Mouse (Mus musculus): ENCODE results near the gene Etv5. TPM values are rescaled to one million over a fixed set of nuclear protein-coding genes. Genes with fewer than 3 reads are reported as not detected.

Etv5 gene
- polyA plus RNA-seq, 1 experiment from 2014 or later = 13.4 TPM

DNA sequence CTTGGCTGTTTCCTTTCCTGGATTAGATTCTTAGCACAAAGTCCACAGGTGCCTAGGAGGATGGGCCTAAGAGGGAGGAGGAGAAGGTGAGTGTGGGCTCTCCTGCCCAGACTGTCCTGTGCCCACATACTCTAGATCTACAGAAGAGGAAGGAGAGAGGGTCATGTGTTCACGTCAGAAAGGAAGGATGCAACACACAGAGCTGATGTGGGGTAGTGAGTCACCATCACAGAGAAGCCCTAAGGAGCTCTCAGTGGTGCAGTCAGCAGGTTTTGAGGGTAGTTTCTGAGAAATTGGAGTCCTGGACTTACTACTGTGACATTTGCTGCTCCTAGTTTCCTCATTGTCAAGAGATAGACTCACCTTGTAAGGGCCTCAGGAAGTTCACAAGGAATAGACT lies 21.4 kb upstream of the Etv5 start:
- Histone ChIP-seq H3K9ac (ENCODE audit: low read length) (no peak overlapping the region), H3K27ac (ENCODE audit: low read depth, low read length) (no peak overlapping the region), H3K36me3 (ENCODE audit: control insufficient read depth, insufficient read depth, low read length) (no peaks in the 10 kb centered on the region), H3K4me2 (no peak overlapping the region), H3K9me3 (ENCODE audit: control insufficient read depth, low read length) (no peaks in the 10 kb centered on the region), H3K27me3 (ENCODE audit: control insufficient read depth, insufficient read depth, low read length) (no peaks in the 10 kb centered on the region), H3K4me3 (ENCODE audit: low read depth, low read length) (no peak overlapping the region), H3K4me1 (ENCODE audit: control insufficient read depth, insufficient read depth, low read length) (no peaks in the 10 kb centered on the region)
- ATAC-seq (ENCODE audit: low FRiP score) = no peak
- 83% methylated on average over 1 of the region's 1 CpGs for WGBS
- no peak for DNase-seq (ENCODE audit: low spot score, missing footprints)

DNA sequence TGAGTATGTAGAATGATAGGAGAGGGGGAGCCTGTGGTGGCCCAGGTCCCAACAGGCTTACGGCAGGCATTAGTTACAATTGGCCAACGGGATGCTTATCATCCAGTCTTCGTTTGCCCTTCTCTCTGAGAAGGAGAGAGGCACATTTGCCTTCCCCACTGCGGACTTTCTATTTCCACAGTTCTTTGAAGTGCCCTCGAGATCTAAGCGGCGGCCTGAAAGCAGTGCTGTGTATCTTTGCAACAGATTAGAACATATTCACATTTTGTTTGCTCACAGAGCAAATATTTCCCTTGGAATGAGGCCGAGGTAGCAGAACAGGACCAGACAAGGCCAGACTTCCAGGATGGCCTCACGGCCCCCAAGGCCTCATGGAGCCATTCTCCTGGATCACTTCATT lies 12.6 kb upstream of the Etv5 start:
- Histone ChIP-seq H3K4me3 (ENCODE audit: low read depth, low read length) (no peak overlapping the region), H3K9me3 (ENCODE audit: control insufficient read depth, low read length) (no peaks in the 10 kb centered on the region), H3K4me1 (ENCODE audit: control insufficient read depth, insufficient read depth, low read length) (no peaks in the 10 kb centered on the region), H3K27me3 (ENCODE audit: control insufficient read depth, insufficient read depth, low read length) (no peaks in the 10 kb centered on the region), H3K36me3 (ENCODE audit: control insufficient read depth, insufficient read depth, low read length) (no peaks in the 10 kb centered on the region), H3K4me2 (no peak overlapping the region), H3K27ac (ENCODE audit: low read depth, low read length) (no peak overlapping the region), H3K9ac (ENCODE audit: low read length) (no peak overlapping the region)
- WGBS = 88% methylated on average over 9 of the region's 9 CpGs
- DNase-seq (ENCODE audit: low spot score, missing footprints) = no peak
- ATAC-seq (ENCODE audit: low FRiP score) = no peak

DNA sequence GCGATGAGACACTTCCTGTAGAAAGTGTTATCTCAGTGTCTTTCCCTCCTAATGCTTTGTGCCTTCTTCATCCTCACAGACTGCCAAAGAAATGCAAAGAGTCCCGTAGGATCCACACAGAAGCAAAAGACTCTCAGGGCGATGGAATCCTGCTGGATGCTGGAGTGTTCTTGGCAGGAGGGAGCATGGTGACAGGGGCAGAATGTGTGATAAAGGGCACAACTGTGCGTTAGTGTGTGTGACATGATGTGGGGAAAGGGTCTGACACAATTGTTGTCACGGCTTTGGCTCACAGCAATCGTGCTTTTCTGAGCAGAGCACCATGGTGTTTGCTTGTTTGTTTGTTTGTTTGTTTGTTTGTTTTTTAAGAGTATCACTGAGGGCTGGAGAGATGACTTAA lies 8.6 kb upstream of the Etv5 start:
- no peak overlapping the region for H3K27ac ChIP-seq (ENCODE audit: low read depth, low read length)
- ATAC-seq (ENCODE audit: low FRiP score) (no peak), DNase-seq (ENCODE audit: low spot score, missing footprints) (peak; percentile 31)
- no peaks in the 10 kb centered on the region; the same call in 1 of the 2 replicates for H3K27me3 ChIP-seq (ENCODE audit: control insufficient read depth, insufficient read depth, low read length)
- no peak overlapping the region for H3K4me2 ChIP-seq
- WGBS = 85% methylated on average over 6 of the region's 6 CpGs
- H3K4me3 ChIP-seq (ENCODE audit: low read depth, low read length) = no peak overlapping the region
- H3K36me3 ChIP-seq (ENCODE audit: control insufficient read depth, insufficient read depth, low read length) = no peaks in the 10 kb centered on the region
- no peak overlapping the region for H3K9ac ChIP-seq (ENCODE audit: low read length)
- no peaks in the 10 kb centered on the region for H3K9me3 ChIP-seq (ENCODE audit: control insufficient read depth, low read length)
- no peaks in the 10 kb centered on the region for H3K4me1 ChIP-seq (ENCODE audit: control insufficient read depth, insufficient read depth, low read length)

DNA sequence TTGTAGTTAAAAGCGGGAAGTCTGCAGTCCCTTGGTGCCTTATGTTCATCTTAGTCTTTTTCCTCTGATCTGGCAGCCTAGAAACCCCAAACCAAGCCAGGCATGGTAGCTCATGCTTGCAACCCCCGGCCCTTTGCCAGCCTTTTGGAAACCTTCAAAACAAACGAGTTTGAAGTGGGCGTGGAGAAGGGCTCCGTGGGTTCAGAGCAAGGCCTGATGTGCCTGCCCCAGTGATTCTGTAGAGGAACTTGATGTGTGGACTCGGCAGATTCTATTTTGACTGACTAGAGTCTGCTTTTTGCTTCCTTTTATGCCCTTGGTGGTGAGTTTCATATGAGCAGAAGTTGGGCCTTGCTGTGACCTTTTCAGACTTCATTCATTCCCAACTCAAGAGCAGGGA lies 5.3 kb upstream of the Etv5 start:
- Histone ChIP-seq H3K27me3 (ENCODE audit: control insufficient read depth, insufficient read depth, low read length) (peaks cover 22% of the 10 kb centered on the region), H3K4me2 (no peak overlapping the region), H3K4me3 (ENCODE audit: low read depth, low read length) (no peak overlapping the region), H3K27ac (ENCODE audit: low read depth, low read length) (no peak overlapping the region), H3K9ac (ENCODE audit: low read length) (no peak overlapping the region), H3K36me3 (ENCODE audit: control insufficient read depth, insufficient read depth, low read length) (no peaks in the 10 kb centered on the region), H3K9me3 (ENCODE audit: control insufficient read depth, low read length) (no peaks in the 10 kb centered on the region), H3K4me1 (ENCODE audit: control insufficient read depth, insufficient read depth, low read length) (peaks cover 12% of the 10 kb centered on the region)
- DNase-seq (ENCODE audit: low spot score, missing footprints) (peak; percentile 41), ATAC-seq (ENCODE audit: low FRiP score) (no peak)
- 74% methylated on average over 6 of the region's 6 CpGs for WGBS

DNA sequence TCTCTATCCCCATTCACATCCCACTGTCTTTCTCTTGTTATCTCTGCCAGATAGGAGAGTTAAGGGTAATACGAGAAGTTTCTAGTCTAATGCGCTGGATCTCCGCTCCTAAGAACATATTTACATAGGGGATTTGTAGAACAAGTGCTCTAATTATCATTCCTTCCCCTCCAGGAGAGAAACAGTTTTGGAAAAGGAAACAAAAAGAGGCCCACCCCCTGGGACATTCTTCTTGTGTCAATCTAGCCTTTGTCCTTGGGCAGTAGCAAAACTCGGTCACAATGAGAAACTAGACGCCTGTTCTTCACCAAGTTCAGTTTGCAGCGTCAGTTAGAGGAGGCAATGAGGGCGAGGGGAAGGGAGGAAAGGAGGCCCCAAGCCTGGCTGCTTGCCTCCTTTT lies 2.7 kb upstream of the Etv5 start:
- DNase-seq (ENCODE audit: low spot score, missing footprints) = peak; percentile 84
- Histone ChIP-seq H3K9me3 (ENCODE audit: control insufficient read depth, low read length) (no peaks in the 10 kb centered on the region), H3K4me2 (no peak overlapping the region), H3K27ac (ENCODE audit: low read depth, low read length) (no peak overlapping the region), H3K4me3 (ENCODE audit: low read depth, low read length) (no peak overlapping the region), H3K9ac (ENCODE audit: low read length) (no peak overlapping the region), H3K27me3 (ENCODE audit: control insufficient read depth, insufficient read depth, low read length) (peaks cover 31% of the 10 kb centered on the region), H3K36me3 (ENCODE audit: control insufficient read depth, insufficient read depth, low read length) (no peaks in the 10 kb centered on the region), H3K4me1 (ENCODE audit: control insufficient read depth, insufficient read depth, low read length) (peaks cover 18% of the 10 kb centered on the region)
- no peak for ATAC-seq (ENCODE audit: low FRiP score)
- WGBS = 13% methylated on average over 7 of the region's 7 CpGs

DNA sequence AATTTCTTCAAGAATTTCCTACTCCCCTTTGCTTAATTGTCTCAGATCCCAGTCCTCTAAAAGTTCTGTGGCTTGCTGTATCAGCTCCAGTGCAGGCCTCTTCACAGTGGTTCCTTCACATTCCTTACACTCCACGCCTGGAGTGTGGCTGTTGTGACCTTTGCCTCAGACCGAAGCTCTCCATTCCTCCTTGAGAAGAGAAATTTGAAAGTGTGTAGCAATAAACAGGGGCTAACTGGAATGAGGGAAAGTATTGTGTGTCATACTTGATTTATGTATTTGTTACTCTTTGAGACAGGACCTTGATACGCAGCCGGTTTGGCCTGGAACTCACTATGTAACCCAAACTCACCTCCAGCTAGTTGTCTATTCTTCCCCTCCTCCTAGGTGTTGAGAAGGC lies 1.8 kb upstream of the Etv5 start:
- WGBS = 81% methylated on average over 4 of the region's 4 CpGs
- peaks cover 18% of the 10 kb centered on the region for H3K4me1 ChIP-seq (ENCODE audit: control insufficient read depth, insufficient read depth, low read length)
- no peak for ATAC-seq (ENCODE audit: low FRiP score)

DNA sequence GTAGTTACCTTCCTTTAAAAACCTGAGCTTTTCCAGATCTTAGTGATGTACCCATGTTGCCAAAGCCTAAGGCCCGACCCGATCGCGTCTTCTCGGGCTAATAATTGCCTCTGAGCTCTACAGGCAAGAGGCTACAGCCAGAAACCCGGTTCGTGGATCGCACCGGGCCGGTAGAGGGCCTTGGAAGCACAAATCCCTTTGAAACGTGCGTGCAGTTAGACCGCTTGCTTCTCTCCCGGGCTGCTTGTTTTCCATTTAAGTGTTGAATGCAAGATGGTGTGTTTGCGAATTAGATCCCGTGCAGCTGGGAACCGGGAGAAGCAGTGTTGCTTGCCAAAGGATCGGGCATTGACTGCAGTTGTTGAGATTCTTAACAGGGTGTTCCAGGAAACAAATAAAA lies 750 bp upstream of the Etv5 start:
- under 1% methylated on average over 18 of the region's 18 CpGs for WGBS
- Histone ChIP-seq H3K36me3 (ENCODE audit: control insufficient read depth, insufficient read depth, low read length) (no peaks in the 10 kb centered on the region), H3K9ac (ENCODE audit: low read length) (peak overlapping the region; percentile 49), H3K9me3 (ENCODE audit: control insufficient read depth, low read length) (no peaks in the 10 kb centered on the region), H3K27ac (ENCODE audit: low read depth, low read length) (no peak overlapping the region), H3K4me1 (ENCODE audit: control insufficient read depth, insufficient read depth, low read length) (peaks cover 18% of the 10 kb centered on the region), H3K4me3 (ENCODE audit: low read depth, low read length) (peak overlapping the region; percentile 73), H3K27me3 (ENCODE audit: control insufficient read depth, insufficient read depth, low read length) (peaks cover 42% of the 10 kb centered on the region), H3K4me2 (peak overlapping the region; percentile 98)
- DNase-seq (ENCODE audit: low spot score, missing footprints) = peak; percentile 94
- ATAC-seq (ENCODE audit: low FRiP score) = no peak

More for the DNA sequence above, 1.8 kb upstream of the Etv5 start:
- H3K4me2 ChIP-seq = no peak overlapping the region
- H3K9me3 ChIP-seq (ENCODE audit: control insufficient read depth, low read length) = no peaks in the 10 kb centered on the region
- H3K9ac ChIP-seq (ENCODE audit: low read length) = no peak overlapping the region
- H3K27me3 ChIP-seq (ENCODE audit: control insufficient read depth, insufficient read depth, low read length) = peaks cover 37% of the 10 kb centered on the region
- peak; percentile 83 for DNase-seq (ENCODE audit: low spot score, missing footprints)
- no peak overlapping the region for H3K4me3 ChIP-seq (ENCODE audit: low read depth, low read length)
- H3K27ac ChIP-seq (ENCODE audit: low read depth, low read length) = no peak overlapping the region
- no peaks in the 10 kb centered on the region for H3K36me3 ChIP-seq (ENCODE audit: control insufficient read depth, insufficient read depth, low read length)

DNA sequence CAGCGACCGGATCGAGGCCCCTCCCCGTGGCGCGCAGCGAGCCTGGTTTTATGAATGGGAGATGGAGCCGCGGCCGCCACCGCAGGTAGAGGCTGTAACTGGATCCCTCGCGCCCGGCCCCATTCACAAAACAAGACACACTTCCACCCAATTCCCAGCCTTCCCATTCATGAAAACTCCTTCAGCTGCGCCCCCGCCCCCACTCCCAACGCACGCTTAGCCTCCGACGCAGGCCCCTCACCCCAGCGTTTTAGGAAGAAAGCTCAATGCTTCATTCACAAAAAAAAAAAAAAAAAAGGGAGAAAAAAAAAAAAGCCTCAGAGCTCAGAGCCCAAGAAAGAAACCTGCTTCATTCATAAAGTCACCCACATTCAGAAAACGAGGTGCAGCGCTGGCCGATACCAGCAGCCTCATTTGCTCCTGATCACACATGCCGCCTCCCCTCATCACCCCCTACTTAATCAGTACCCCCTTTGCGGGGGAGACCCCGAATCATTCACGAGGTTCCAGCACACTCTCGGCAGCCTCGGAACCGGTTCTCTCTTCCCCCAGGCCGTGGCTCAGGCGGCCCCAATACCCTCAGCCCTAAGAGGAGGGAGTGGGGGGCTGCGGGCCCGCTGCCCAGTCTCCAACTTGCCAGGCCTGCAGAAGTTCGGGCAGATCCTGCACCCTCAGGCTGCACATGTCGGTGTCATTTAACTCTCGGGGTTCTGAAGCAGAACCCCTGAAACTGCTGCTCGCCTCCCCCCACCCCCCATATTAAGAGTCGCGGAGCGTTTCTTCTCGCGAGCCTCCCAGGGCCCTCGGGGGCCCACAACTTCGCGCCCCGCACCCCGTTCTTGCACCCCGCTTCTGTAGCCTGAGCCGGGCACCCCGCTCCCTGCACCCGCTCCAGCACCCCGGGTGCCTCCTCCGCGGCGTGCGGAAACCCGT lies 812 bp downstream of the Etv5 start:
- DNase-seq (ENCODE audit: low spot score, missing footprints) = peak; percentile 98
- peak; percentile 58 for ATAC-seq (ENCODE audit: low FRiP score)
- peak overlapping the region; percentile 98 for H3K4me2 ChIP-seq
- peaks cover 19% of the 10 kb centered on the region for H3K4me1 ChIP-seq (ENCODE audit: control insufficient read depth, insufficient read depth, low read length)
- peaks cover 42% of the 10 kb centered on the region for H3K27me3 ChIP-seq (ENCODE audit: control insufficient read depth, insufficient read depth, low read length)
- peak overlapping the region; percentile 68 for H3K9ac ChIP-seq (ENCODE audit: low read length)
- no peaks in the 10 kb centered on the region for H3K36me3 ChIP-seq (ENCODE audit: control insufficient read depth, insufficient read depth, low read length)
- no peaks in the 10 kb centered on the region for H3K9me3 ChIP-seq (ENCODE audit: control insufficient read depth, low read length)
- peak overlapping the region; percentile 73 for H3K4me3 ChIP-seq (ENCODE audit: low read depth, low read length)
- WGBS = under 1% methylated on average over 59 of the region's 59 CpGs
- H3K27ac ChIP-seq (ENCODE audit: low read depth, low read length) = no peak overlapping the region; the same call in 1 of the 2 replicates

DNA sequence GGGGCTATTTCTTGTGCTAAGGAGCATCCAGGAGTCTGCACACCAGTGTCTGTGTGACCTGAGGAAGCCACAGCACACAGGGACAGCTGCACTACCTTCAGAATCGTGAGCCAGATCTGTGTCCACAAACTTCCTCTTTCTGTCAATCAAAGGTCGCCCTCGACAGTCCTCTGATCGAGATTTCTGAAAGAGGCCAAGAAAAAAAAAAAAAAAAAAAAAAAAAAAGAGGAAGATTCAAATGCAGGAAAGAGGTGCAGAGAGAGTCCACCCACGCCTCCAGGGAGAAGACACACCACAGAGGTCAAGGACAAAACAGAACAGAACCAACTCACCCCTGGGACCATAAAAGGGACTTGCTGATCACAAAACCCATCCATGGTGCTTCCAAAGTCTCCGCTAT lies 3.4 kb downstream of the Etv5 start:
- no peak overlapping the region for H3K4me2 ChIP-seq
- peaks cover 14% of the 10 kb centered on the region; the same call in 1 of the 2 replicates for H3K4me1 ChIP-seq (ENCODE audit: control insufficient read depth, insufficient read depth, low read length)
- H3K9me3 ChIP-seq (ENCODE audit: control insufficient read depth, low read length) = no peaks in the 10 kb centered on the region
- ATAC-seq (ENCODE audit: low FRiP score) (no peak), DNase-seq (ENCODE audit: low spot score, missing footprints) (peak; percentile 84)
- no peak overlapping the region for H3K9ac ChIP-seq (ENCODE audit: low read length)
- no peaks in the 10 kb centered on the region for H3K36me3 ChIP-seq (ENCODE audit: control insufficient read depth, insufficient read depth, low read length)
- peaks cover 30% of the 10 kb centered on the region for H3K27me3 ChIP-seq (ENCODE audit: control insufficient read depth, insufficient read depth, low read length)
- no peak overlapping the region for H3K27ac ChIP-seq (ENCODE audit: low read depth, low read length)
- H3K4me3 ChIP-seq (ENCODE audit: low read depth, low read length) = no peak overlapping the region
- 41% methylated on average over 6 of the region's 6 CpGs for WGBS
